Mouse (Mus musculus) neural tube, postnatal 0 days (tissue): ENCODE results near the gene 4930563M21Rik. TPM values are rescaled to one million over a fixed set of nuclear protein-coding genes. Genes with fewer than 3 reads are reported as not detected.

Source experiments
- polyA plus RNA-seq: library from polyadenylated mRNA; unstranded; fragments of >200 nt; fragmentation: Nextera tagmentation; extraction: Ambion mirVana; gene quantifications from 2 replicates; pipeline ENCODE4 v1.2.1, GENCODE M21; 2015

Gene 4930563M21Rik
- not detected in 2 replicates for polyA plus RNA-seq

DNA sequence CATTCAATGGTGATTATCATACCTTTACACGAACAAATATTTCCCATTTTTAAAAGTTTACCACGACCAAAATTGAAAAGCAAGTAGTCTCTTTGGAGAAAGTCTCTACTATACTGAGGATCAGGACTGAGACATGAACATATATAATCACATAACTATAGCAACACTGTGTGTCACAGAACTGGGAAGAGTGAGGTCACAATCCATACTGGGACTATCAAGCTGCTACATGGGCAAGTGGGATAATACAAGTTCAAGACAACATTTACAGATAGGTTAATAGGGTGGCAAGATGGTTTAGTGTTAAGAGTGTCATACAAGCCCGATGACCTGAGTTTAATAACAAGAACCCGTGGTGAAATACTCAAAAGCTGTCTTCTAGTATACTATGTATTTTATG lies at the start of gene 4930563M21Rik:
Gene 4930563M21Rik (minus strand): TSS at position 101 of the 400 bp plus-strand sequence.

DNA sequence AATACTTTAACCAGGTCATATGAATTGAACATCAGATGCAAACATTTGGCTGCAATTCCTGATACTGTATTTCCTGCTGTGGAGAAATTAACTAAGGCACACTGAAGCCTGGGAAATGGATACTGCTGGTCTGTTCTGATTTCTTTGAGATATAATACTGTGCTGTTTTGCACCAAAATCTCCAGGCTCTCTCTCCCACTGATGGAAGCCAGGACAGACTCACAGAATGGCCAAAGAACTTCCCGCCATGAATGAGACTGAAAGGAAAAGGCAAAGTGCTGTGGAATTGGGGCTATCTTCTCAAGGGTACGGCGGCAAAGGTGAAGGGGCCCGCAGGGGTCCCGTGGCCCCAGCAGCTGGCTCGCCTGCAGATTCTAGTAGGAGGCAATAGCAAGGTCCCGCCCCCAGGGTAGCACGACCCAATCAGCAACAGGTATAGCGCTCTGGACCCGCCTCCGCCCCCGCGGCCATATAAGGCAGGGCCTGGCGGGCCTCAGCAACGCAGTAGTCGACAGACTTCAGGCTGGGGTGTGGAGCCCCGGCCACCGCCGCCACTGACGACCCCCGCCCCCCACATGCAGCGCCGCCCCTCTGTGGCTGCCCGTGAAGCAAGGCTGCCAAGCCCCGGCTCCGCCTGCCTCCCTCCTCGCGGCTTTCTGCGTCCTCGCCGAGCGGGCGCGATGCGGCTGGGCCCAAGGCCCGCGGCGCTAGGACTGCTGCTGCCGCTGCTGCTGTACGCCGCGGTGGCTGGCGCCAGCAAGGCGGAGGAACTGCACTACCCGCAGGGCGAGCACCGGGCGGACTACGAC lies 31.2 kb upstream of the 4930563M21Rik start, which contains the start of gene Rcn2:
Gene Rcn2 (plus strand): TSS at position 474 of the 809 bp plus-strand sequence.

GRCm38 (mm10) chr9:55937664-55938617 lies 72.4 kb downstream of the 4930563M21Rik start, which contains the start of gene Scaper:
Scaper (minus strand) TSS chr9:55938119.

Other genes starting within 250 kb of the 4930563M21Rik start
- 28.7 and 29.7 TPM in 2 replicates for gene Scaper, start 72.4 kb downstream of the 4930563M21Rik start, polyA plus RNA-seq
- gene Rcn2, start 31.3 kb upstream of the 4930563M21Rik start, polyA plus RNA-seq: 284 and 293 TPM in 2 replicates
- gene Pstpip1, start 79.4 kb upstream of the 4930563M21Rik start, polyA plus RNA-seq: 0.68 and 1.3 TPM in 2 replicates
- gene Tspan3, start 154.9 kb upstream of the 4930563M21Rik start, polyA plus RNA-seq: 716 and 738 TPM in 2 replicates